Mouse (Mus musculus) ES-E14 (cell line): ENCODE measurements at regions not wholly inside any gene's neighbourhood (a gene's known extent, or its start where the extent isn't known, plus 50 kb on each side); places are given as distances from the start of the nearest gene placed in this dataset.

Experiments used
- CHD2 ChIP-seq: IDR thresholded peaks from 2 replicates; pipeline ENCODE4 v1.6.1; 2014; ENCODE audit warnings: mild to moderate bottlenecking, low read depth, low read length, inconsistent platforms
- HCFC1 ChIP-seq: IDR thresholded peaks from 2 replicates; pipeline ENCODE4 v1.6.1; 2012; ENCODE audit warnings: low read length, inconsistent platforms, borderline replicate concordance; ENCODE audit not compliant: insufficient read depth
- MAFK ChIP-seq: IDR thresholded peaks from 2 replicates; pipeline ENCODE4 v1.6.1; 2014; ENCODE audit warnings: mild to moderate bottlenecking, low read depth, low read length, inconsistent platforms; ENCODE audit not compliant: insufficient read depth
- ZC3H11A ChIP-seq: IDR thresholded peaks from 2 replicates; pipeline ENCODE4 v1.6.1; 2012; ENCODE audit warnings: low read depth, mild to moderate bottlenecking, inconsistent platforms, low read length, borderline replicate concordance
- ZNF384 ChIP-seq: IDR thresholded peaks from 2 replicates; pipeline ENCODE4 v1.6.1; 2012; ENCODE audit warnings: low read depth, low read length, inconsistent platforms

GRCm38 (mm10) chr6:109233426-109233825, 405.0 kb downstream of the Edem1 start:
- TF ChIP-seq CHD2 (no peak), MAFK (no peak), ZNF384 (no peak), ZC3H11A (no peak), HCFC1 (no peak)
